Mouse (Mus musculus): ENCODE results near the gene Zfand3. TPM values are rescaled to one million over a fixed set of nuclear protein-coding genes. Genes with fewer than 3 reads are reported as not detected.

Gene Zfand3
- polyA plus RNA-seq, 2 experiments = 9.6 to 19.2 TPM

DNA sequence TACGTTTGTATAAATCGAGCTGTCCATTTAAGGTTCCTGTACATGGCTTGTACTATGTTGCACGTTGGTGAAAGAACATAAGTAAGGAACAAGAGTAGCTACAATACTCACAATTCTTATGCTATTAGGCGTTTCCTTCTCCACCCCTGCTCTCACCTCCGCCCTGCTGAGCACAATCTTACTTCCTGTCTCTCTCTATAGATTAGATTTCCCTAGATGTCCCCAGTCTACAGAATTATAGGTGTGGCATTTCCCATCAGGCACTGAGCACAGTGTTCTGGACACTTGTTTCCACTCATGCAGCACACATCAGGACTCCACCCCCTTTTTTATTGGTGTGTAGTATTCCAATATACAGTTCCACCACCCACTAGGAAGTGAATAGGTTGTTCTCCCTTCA lies 14.9 kb upstream of the Zfand3 start:
- Histone ChIP-seq H3K4me1 (replicated peaks; ENCODE audit: control insufficient read depth in 2 of 2, insufficient read depth in 2 of 2, low read length in 1 of 2) (no peaks in the 10 kb centered on the region), H3K4me2 (ENCODE audit: low read depth) (no peak overlapping the region), H3K36me3 (replicated peaks; ENCODE audit: control insufficient read depth, insufficient read depth, low read depth) (no peaks in the 10 kb centered on the region), H3K9me3 (ENCODE audit: control insufficient read depth, low read length) (no peaks in the 10 kb centered on the region), H3K27me3 (ENCODE audit: control insufficient read depth, insufficient read depth, low read length) (no peaks in the 10 kb centered on the region), H3K27ac (no peak overlapping the region), H3K4me3 (ENCODE audit: insufficient read depth in 1 of 2, low read depth in 2 of 2, low read length in 2 of 2) (no peak overlapping the region), H3K9ac (replicated peaks) (no peak overlapping the region)
- ATAC-seq (ENCODE audit: insufficient read depth) (no peak), DNase-seq (ENCODE audit: low read depth in 3 of 3, low spot score in 3 of 3) (no peak)
- 65% methylated on average over 5 of the region's 5 CpGs for WGBS (ENCODE audit: insufficient replicate concordance)
- TF ChIP-seq EP300 (IDR thresholded peaks at IDR 0.05; ENCODE audit: low read depth) (no peak), CTCF (IDR thresholded peaks at IDR 0.05; ENCODE audit: low read depth) (no peak)

DNA sequence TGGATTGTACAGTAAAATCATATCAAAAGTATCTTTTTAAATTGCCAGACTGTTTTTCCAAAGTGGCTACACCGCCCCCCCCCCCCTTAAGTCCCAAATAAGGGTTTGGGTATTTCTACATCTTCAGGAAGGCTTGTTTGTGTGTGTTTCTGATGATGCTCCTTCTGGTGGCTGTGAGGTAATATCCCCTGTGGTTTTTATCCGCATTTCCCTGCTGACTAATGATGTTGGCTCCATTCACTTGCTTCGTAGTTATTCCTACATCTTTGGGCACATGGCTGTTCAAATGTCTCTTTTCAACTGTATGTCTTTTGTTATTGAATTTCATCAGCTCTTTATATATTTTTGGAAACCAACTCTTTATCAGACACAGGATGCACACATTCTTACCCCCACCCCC lies 14.4 kb upstream of the Zfand3 start:
- H3K27me3 ChIP-seq (ENCODE audit: control insufficient read depth, insufficient read depth, low read length) = no peaks in the 10 kb centered on the region
- 71% methylated on average over 3 of the region's 3 CpGs for WGBS (ENCODE audit: insufficient replicate concordance)
- no peak for DNase-seq (ENCODE audit: low read depth in 3 of 3, low spot score in 3 of 3)
- no peak overlapping the region for H3K4me2 ChIP-seq (ENCODE audit: low read depth)
- H3K27ac ChIP-seq = no peak overlapping the region
- H3K9ac ChIP-seq (replicated peaks) = no peak overlapping the region
- TF ChIP-seq EP300 (IDR thresholded peaks at IDR 0.05; ENCODE audit: low read depth) (no peak), CTCF (IDR thresholded peaks at IDR 0.05; ENCODE audit: low read depth) (no peak)
- no peaks in the 10 kb centered on the region for H3K9me3 ChIP-seq (ENCODE audit: control insufficient read depth, low read length)
- no peaks in the 10 kb centered on the region for H3K36me3 ChIP-seq (replicated peaks; ENCODE audit: control insufficient read depth, insufficient read depth, low read depth)
- no peak for ATAC-seq (ENCODE audit: insufficient read depth)
- H3K4me3 ChIP-seq (ENCODE audit: insufficient read depth in 1 of 2, low read depth in 2 of 2, low read length in 2 of 2) = no peak overlapping the region
- H3K4me1 ChIP-seq (replicated peaks; ENCODE audit: control insufficient read depth in 2 of 2, insufficient read depth in 2 of 2, low read length in 1 of 2) = no peaks in the 10 kb centered on the region

- TF ChIP-seq EP300 (IDR thresholded peaks at IDR 0.05; ENCODE audit: low read depth) (no peak), CTCF (IDR thresholded peaks at IDR 0.05; ENCODE audit: low read depth) (no peak)
- Histone ChIP-seq H3K9me3 (ENCODE audit: control insufficient read depth, low read length) (no peaks in the 10 kb centered on the region), H3K27ac (no peak overlapping the region), H3K4me1 (replicated peaks; ENCODE audit: control insufficient read depth in 2 of 2, insufficient read depth in 2 of 2, low read length in 1 of 2) (no peaks in the 10 kb centered on the region), H3K9ac (replicated peaks) (no peak overlapping the region), H3K4me3 (ENCODE audit: insufficient read depth in 1 of 2, low read depth in 2 of 2, low read length in 2 of 2) (no peak overlapping the region), H3K36me3 (replicated peaks; ENCODE audit: control insufficient read depth, insufficient read depth, low read depth) (no peaks in the 10 kb centered on the region), H3K4me2 (ENCODE audit: low read depth) (no peak overlapping the region), H3K27me3 (ENCODE audit: control insufficient read depth, insufficient read depth, low read length) (no peaks in the 10 kb centered on the region)
- ATAC-seq (ENCODE audit: insufficient read depth) (no peak), DNase-seq (ENCODE audit: low read depth in 3 of 3, low spot score in 3 of 3) (no peak)
- WGBS (ENCODE audit: insufficient replicate concordance) = 39% methylated on average over 2 of the region's 2 CpGs
Observed at GRCm38 (mm10) chr17:29990845-29991244, 13.7 kb upstream of the Zfand3 start.

DNA sequence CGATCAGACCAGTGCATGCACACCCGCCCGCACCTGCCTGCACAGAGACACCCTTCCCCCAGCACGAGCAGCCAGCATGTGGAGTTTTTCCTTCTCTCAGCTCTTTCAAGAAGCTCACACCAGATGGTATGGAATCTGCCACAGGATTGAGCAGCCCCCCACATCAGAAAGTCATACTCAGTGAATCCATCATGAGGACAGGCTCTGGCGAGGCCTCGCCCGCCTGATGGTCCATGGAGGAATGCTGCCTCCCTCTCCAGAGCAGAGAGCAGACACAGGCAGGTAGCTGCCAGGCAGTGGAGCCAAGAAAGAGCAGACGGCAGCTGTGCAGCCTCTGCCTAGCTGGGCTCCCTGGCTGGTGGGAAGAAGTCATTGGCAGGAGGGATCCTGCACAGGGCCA lies 11.0 kb upstream of the Zfand3 start:
- H3K9ac ChIP-seq (replicated peaks) = no peak overlapping the region
- H3K27me3 ChIP-seq (ENCODE audit: control insufficient read depth, insufficient read depth, low read length) = no peaks in the 10 kb centered on the region
- no peaks in the 10 kb centered on the region for H3K9me3 ChIP-seq (ENCODE audit: control insufficient read depth, low read length)
- no peaks in the 10 kb centered on the region for H3K4me1 ChIP-seq (replicated peaks; ENCODE audit: control insufficient read depth in 2 of 2, insufficient read depth in 2 of 2, low read length in 1 of 2)
- ATAC-seq (ENCODE audit: insufficient read depth) (no peak), DNase-seq (ENCODE audit: low read depth in 3 of 3, low spot score in 3 of 3) (no peak)
- TF ChIP-seq EP300 (IDR thresholded peaks at IDR 0.05; ENCODE audit: low read depth) = no peak
- no peak for TF ChIP-seq CTCF (IDR thresholded peaks at IDR 0.05; ENCODE audit: low read depth)
- H3K27ac ChIP-seq = no peak overlapping the region
- no peak overlapping the region for H3K4me2 ChIP-seq (ENCODE audit: low read depth)
- no peaks in the 10 kb centered on the region for H3K36me3 ChIP-seq (replicated peaks; ENCODE audit: control insufficient read depth, insufficient read depth, low read depth)
- H3K4me3 ChIP-seq (ENCODE audit: insufficient read depth in 1 of 2, low read depth in 2 of 2, low read length in 2 of 2) = no peak overlapping the region
- WGBS (ENCODE audit: insufficient replicate concordance) = 68% methylated on average over 8 of the region's 8 CpGs

GRCm38 (mm10) chr17:29994011-29994410 lies 10.5 kb upstream of the Zfand3 start:
- Histone ChIP-seq H3K36me3 (replicated peaks; ENCODE audit: control insufficient read depth, insufficient read depth, low read depth) (no peaks in the 10 kb centered on the region), H3K9me3 (ENCODE audit: control insufficient read depth, low read length) (no peaks in the 10 kb centered on the region), H3K4me3 (ENCODE audit: insufficient read depth in 1 of 2, low read depth in 2 of 2, low read length in 2 of 2) (no peak overlapping the region), H3K27ac (no peak overlapping the region), H3K27me3 (ENCODE audit: control insufficient read depth, insufficient read depth, low read length) (no peaks in the 10 kb centered on the region), H3K4me2 (ENCODE audit: low read depth) (no peak overlapping the region), H3K4me1 (replicated peaks; ENCODE audit: control insufficient read depth in 2 of 2, insufficient read depth in 2 of 2, low read length in 1 of 2) (no peaks in the 10 kb centered on the region), H3K9ac (replicated peaks) (no peak overlapping the region)
- TF ChIP-seq EP300 (IDR thresholded peaks at IDR 0.05; ENCODE audit: low read depth) (no peak), CTCF (IDR thresholded peaks at IDR 0.05; ENCODE audit: low read depth) (no peak)
- no peak for DNase-seq (ENCODE audit: low read depth in 3 of 3, low spot score in 3 of 3)
- 69% methylated on average over 3 of the region's 3 CpGs for WGBS (ENCODE audit: insufficient replicate concordance)
- ATAC-seq (ENCODE audit: insufficient read depth) = no peak

All from liver, embryonic 14.5 days (tissue).